Mouse (Mus musculus): ENCODE measurements at regions not wholly inside any gene's neighbourhood (a gene's known extent, or its start where the extent isn't known, plus 50 kb on each side); places are given as distances from the start of the nearest gene placed in this dataset.

- no peak for DNase-seq
Observed at GRCm38 (mm10) chr15:38609522-38609921, 1184.2 kb downstream of the 4930447A16Rik start.

Measured in gastrocnemius, postnatal 10 days (tissue).